Mouse (Mus musculus): ENCODE results near the gene Prex1.

DNA sequence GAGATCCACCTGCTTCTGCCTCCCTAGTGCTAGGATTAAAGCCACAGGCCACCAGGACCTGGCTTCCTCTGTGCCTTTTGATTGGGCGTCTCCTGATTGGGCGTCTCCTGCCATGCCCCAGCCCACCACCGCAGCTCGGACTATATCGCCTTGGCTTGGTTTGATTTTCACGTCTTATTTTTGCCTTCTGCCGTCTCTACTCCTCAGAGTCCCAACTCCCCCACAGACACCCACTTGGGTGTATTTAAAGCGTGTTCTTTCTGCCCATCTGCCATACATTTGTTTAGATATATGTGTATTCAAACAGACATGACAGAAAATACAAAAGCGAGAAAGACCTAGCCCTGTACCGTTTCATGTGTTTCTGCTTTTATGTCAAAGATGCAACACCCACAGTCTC lies 14.2 kb upstream of the Prex1 start:
- TF ChIP-seq NELFE (IDR thresholded peaks at IDR 0.05; ENCODE audit: low read depth, low read length) (no peak), EP300 (IDR thresholded peaks at IDR 0.05; ENCODE audit: low read length) (no peak), CHD2 (IDR thresholded peaks at IDR 0.05; ENCODE audit: low read length) (no peak), CTCF (conservative IDR thresholded peaks at IDR 0.05 in 1 of 2, IDR thresholded peaks at IDR 0.05 in 1 of 2; ENCODE audit: low read depth in 2 of 2, low read length in 2 of 2) (no peak), USF1 (IDR thresholded peaks at IDR 0.05; ENCODE audit: low read depth, low read length) (no peak), TBP (conservative IDR thresholded peaks at IDR 0.05; ENCODE audit: low read depth, low read length) (no peak), POLR2A (IDR thresholded peaks at IDR 0.05; ENCODE audit: low read depth, low read length) (no peak)
